Mouse (Mus musculus): Measurements from ENCODE around the gene Med20.

DNA sequence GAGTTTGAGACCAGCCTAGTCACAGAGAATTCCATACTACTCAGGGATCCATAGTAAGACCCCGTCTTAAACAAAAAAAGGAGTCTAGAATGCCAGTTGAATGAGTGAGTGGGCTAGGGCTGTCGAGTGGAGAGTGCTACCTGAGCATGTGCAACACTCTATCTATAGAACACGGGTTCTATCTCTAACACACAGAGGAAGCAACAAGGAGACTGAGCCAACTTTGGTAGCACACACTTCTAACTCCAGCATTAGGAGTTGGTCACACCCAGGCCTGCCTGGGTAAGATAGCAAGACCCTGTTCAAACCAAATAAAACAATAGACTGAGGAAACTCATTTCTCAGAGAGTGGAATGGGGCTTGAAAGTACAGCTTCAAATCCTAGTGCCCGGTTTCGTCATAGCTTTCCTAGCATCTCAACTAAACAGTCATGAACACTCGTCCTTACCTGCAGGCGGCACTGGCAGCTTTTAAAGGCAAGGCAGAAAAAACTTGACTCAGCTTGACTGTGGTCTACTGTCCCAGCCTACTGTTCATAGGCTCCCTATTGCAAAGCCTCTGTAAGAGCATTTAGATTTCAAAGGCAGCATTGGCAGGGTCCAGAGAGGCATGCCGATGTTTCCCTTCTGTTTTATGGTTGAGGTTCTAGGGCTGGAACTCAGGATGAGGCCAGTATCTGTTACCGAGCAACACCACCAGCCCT is 6.4 kb downstream of the Med20 start:
- TF ChIP-seq CTCF (IDR thresholded peaks at IDR 0.05; ENCODE audit: extremely low read depth, insufficient read depth, insufficient read length, insufficient replicate concordance), result no peak
- TF ChIP-seq POLR2A (IDR thresholded peaks at IDR 0.05; ENCODE audit: low read depth, low read length), result no peak

Data from spleen, adult 2 months (tissue).